20 mouse cellular contexts compared by ENCODE assay signal in the genomic region with DNA sequence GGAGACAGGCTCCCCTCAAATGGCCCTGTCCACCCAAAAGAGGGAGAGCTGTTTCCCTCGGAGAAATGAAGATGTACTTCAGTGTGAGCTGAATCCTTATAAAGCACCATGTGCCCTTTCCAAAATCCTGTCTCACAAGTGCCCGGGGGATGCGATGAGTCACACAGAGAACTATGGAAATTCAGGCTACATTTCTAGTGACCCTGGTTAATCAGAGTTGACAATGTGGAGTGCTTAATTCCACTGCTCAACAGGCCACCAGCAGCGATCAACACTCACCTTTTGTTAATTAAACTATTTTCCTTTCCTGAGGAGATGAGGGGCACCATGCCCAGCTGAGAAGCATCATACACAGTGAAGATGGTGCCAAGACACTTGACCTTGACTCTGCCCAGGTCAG.
DNase-seq lines count a peak whose midpoint lies in the region; ATAC-seq and TF ChIP-seq lines count a peak whose summit lies in the region.
"Had no signal": no experiment of that assay in that cellular context is flagged by ENCODE, and none has a peak within 500 bp of the region (broad histone marks: within the 10 kb centered on the region; RNA-seq: fewer than 3 reads in every experiment).

No protein-coding gene starts in this region.

- no peak overlapping the region for H3K4me2 ChIP-seq in midbrain, embryonic 16.5 days (ENCODE audit: low read length)
- no peak overlapping the region for H3K4me2 ChIP-seq in stomach, postnatal 0 days (replicated peaks; ENCODE audit: low read depth)
- H3K4me2 ChIP-seq: embryonic facial prominence, embryonic 15.5 days; heart, embryonic 15.5 days; limb, embryonic 13.5 days; liver, embryonic 13.5 days; lung, embryonic 14.5 days; neural tube, embryonic 12.5 days; stomach, embryonic 15.5 days had no signal

- no peak for TF ChIP-seq EP300 in stomach, postnatal 0 days (optimal IDR thresholded peaks at IDR 0.05)

- peak; percentile 9 to 51 for DNase-seq in cerebellum, adult 2 months
- DNase-seq in cerebellum, postnatal 4 days (ENCODE audit: low spot score in 2 of 2), result no peak
- DNase-seq in midbrain, embryonic 10.5 days (ENCODE audit: low spot score), result no peak
- DNase-seq in cerebellum, postnatal 10 days, result peak; percentile 18 to 39
- DNase-seq in stomach, postnatal 0 days (ENCODE audit: low spot score), result no peak
- DNase-seq in c-Kit-positive CD71-positive TER-119-positive erythroid progenitor cells, embryonic 14.5 days (ENCODE audit: low spot score), result no peak
- DNase-seq: forebrain, postnatal 0 days; gastrocnemius, postnatal 36 days; kidney, adult 11 months; kidney, postnatal 10 days; liver, embryonic 13.5 days; lung, embryonic 14.5 days; lung, postnatal 36 days had no signal

- no peaks in the 10 kb centered on the region for H3K36me3 ChIP-seq in midbrain, embryonic 10.5 days
- H3K36me3 ChIP-seq in midbrain, embryonic 16.5 days (ENCODE audit: control insufficient read depth, insufficient read depth, low read length), result no peaks in the 10 kb centered on the region
- no peaks in the 10 kb centered on the region for H3K36me3 ChIP-seq in stomach, postnatal 0 days (ENCODE audit: control insufficient read depth, insufficient read depth, low read length)
- H3K36me3 ChIP-seq: embryonic facial prominence, embryonic 15.5 days; heart, embryonic 15.5 days; limb, embryonic 13.5 days; liver, embryonic 13.5 days; neural tube, embryonic 12.5 days; stomach, embryonic 15.5 days had no signal

- H3K9me3 ChIP-seq in midbrain, embryonic 10.5 days (replicated peaks), result no peaks in the 10 kb centered on the region
- no peaks in the 10 kb centered on the region for H3K9me3 ChIP-seq in midbrain, embryonic 16.5 days (replicated peaks; ENCODE audit: control insufficient read depth, low read length, poor library complexity, severe bottlenecking)
- H3K9me3 ChIP-seq in stomach, postnatal 0 days (ENCODE audit: control insufficient read depth, low read length), result no peaks in the 10 kb centered on the region
- H3K9me3 ChIP-seq: embryonic facial prominence, embryonic 15.5 days; heart, embryonic 15.5 days; limb, embryonic 13.5 days; liver, embryonic 13.5 days; neural tube, embryonic 12.5 days; stomach, embryonic 15.5 days had no signal

- no peak overlapping the region for H3K27ac ChIP-seq in cerebellum, adult 2 months (ENCODE audit: insufficient read depth, low read length)
- 0 out of 2 replicates have a peak overlapping the region, but pooled peaks have one; percentile 23 for H3K27ac ChIP-seq in midbrain, embryonic 10.5 days (replicated peaks)
- H3K27ac ChIP-seq in midbrain, embryonic 16.5 days (ENCODE audit: low read length), result no peak overlapping the region
- H3K27ac ChIP-seq in stomach, postnatal 0 days (replicated peaks), result no peak overlapping the region
- H3K27ac ChIP-seq: embryonic facial prominence, embryonic 15.5 days; heart, embryonic 15.5 days; layer of hippocampus, adult 2 months; limb, embryonic 13.5 days; liver, embryonic 13.5 days; neural tube, embryonic 12.5 days; stomach, embryonic 15.5 days had no signal

- ATAC-seq in midbrain, embryonic 16.5 days, result no peak
- ATAC-seq in stomach, postnatal 0 days (ENCODE audit: low FRiP score, low TSS enrichment), result no peak
- ATAC-seq: forebrain, postnatal 0 days had no signal

- H3K4me3 ChIP-seq in cerebellum, adult 2 months (replicated peaks; ENCODE audit: insufficient read depth, low read depth, low read length), result no peak overlapping the region
- no peak overlapping the region for H3K4me3 ChIP-seq in midbrain, embryonic 10.5 days
- H3K4me3 ChIP-seq in midbrain, embryonic 16.5 days (ENCODE audit: low read depth, low read length), result no peak overlapping the region
- H3K4me3 ChIP-seq in stomach, postnatal 0 days (ENCODE audit: low read depth, low read length), result no peak overlapping the region
- H3K4me3 ChIP-seq: embryonic facial prominence, embryonic 15.5 days; heart, embryonic 15.5 days; layer of hippocampus, adult 2 months; limb, embryonic 13.5 days; liver, embryonic 13.5 days; neural tube, embryonic 12.5 days; stomach, embryonic 15.5 days had no signal

- no peaks in the 10 kb centered on the region for H3K4me1 ChIP-seq in cerebellum, adult 2 months (ENCODE audit: control insufficient read depth, insufficient read depth, low read length)
- H3K4me1 ChIP-seq in midbrain, embryonic 10.5 days, result peaks cover 14% of the 10 kb centered on the region
- H3K4me1 ChIP-seq in midbrain, embryonic 16.5 days (ENCODE audit: control insufficient read depth, insufficient read depth, low read length), result no peaks in the 10 kb centered on the region
- H3K4me1 ChIP-seq in stomach, postnatal 0 days (replicated peaks; ENCODE audit: control insufficient read depth, insufficient read depth), result no peaks in the 10 kb centered on the region
- H3K4me1 ChIP-seq: heart, embryonic 15.5 days; neural tube, embryonic 12.5 days had no signal

- no peaks in the 10 kb centered on the region for H3K27me3 ChIP-seq in cerebellum, adult 2 months (ENCODE audit: control insufficient read depth, insufficient read depth, low read length)
- 0 out of 2 replicates have a peak, but pooled peaks cover 4% of the 10 kb centered on the region for H3K27me3 ChIP-seq in midbrain, embryonic 10.5 days (ENCODE audit: low read depth, poor library complexity, severe bottlenecking)
- no peaks in the 10 kb centered on the region for H3K27me3 ChIP-seq in midbrain, embryonic 16.5 days (ENCODE audit: control insufficient read depth, insufficient read depth, low read depth, low read length)
- H3K27me3 ChIP-seq in stomach, postnatal 0 days (ENCODE audit: control insufficient read depth, insufficient read depth, low read length), result no peaks in the 10 kb centered on the region
- H3K27me3 ChIP-seq: embryonic facial prominence, embryonic 15.5 days; heart, embryonic 15.5 days; liver, embryonic 13.5 days; neural tube, embryonic 12.5 days; stomach, embryonic 15.5 days had no signal

- TF ChIP-seq POLR2A in cerebellum, adult 2 months (IDR thresholded peaks at IDR 0.05; ENCODE audit: borderline replicate concordance, insufficient read depth, low read length), result no peak

- no peak overlapping the region for H3K9ac ChIP-seq in midbrain, embryonic 16.5 days (ENCODE audit: low read depth, low read length)
- H3K9ac ChIP-seq in stomach, postnatal 0 days (ENCODE audit: low read length), result no peak overlapping the region
- H3K9ac ChIP-seq: embryonic facial prominence, embryonic 15.5 days; forebrain, postnatal 0 days; heart, embryonic 15.5 days; limb, embryonic 13.5 days; liver, embryonic 13.5 days; lung, embryonic 14.5 days; neural tube, embryonic 12.5 days; stomach, embryonic 15.5 days had no signal

- no peak for TF ChIP-seq CTCF in cerebellum, adult 2 months (IDR thresholded peaks at IDR 0.05; ENCODE audit: borderline replicate concordance, insufficient read depth, low read depth, low read length)
- TF ChIP-seq CTCF in stomach, postnatal 0 days (IDR thresholded peaks at IDR 0.05; ENCODE audit: low read depth), result no peak

- 17% methylated on average over 4 of the region's 4 CpGs for WGBS in cerebellum, adult 2 months
- 65% methylated on average over 4 of the region's 4 CpGs for WGBS in midbrain, embryonic 10.5 days
- 55% methylated on average over 4 of the region's 4 CpGs for whole genome bisulfite sequencing in midbrain, embryonic 16.5 days
- 57% methylated on average over 4 of the region's 4 CpGs for WGBS in stomach, postnatal 0 days

Comparison
In these comparisons a context has a peak if more than half of its experiments do, and no peak if none do; other contexts are left out.
1. DNase-seq: peak in cerebellum, adult 2 months (2 of 2) and cerebellum, postnatal 10 days (2 of 2); none in cerebellum, postnatal 4 days (0 of 2), midbrain, embryonic 10.5 days (single experiment), stomach, postnatal 0 days (single experiment) and c-Kit-positive CD71-positive TER-119-positive erythroid progenitor cells, embryonic 14.5 days (single experiment).